Mouse (Mus musculus): ENCODE data around the gene Olfr50. TPM values are rescaled to one million over a fixed set of nuclear protein-coding genes. Genes with fewer than 3 reads are reported as not detected.

Olfr50 gene
- total RNA-seq (2015) (not detected in 2 replicates), total RNA-seq (2017) (not detected in 2 replicates)

DNA sequence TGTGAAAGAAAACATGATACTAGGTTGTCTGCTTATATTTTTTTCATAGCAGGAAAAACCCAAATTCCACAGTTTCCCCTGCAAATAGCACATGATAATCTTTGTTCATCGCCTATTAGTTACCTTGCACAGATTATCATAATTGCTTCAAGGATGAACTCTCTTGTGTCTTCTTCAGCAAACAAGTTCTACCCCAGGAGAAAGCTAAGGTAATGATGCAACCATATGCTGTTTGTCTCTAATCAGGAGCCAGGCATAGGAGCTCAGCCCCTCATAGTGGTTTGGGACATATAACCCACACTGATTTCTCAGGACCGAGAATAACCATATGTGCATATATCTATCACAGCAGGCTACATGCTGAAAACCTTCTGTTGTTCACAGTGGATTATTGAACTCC lies at the start of gene Olfr50:
Olfr50 (plus strand) TSS at position 301 of the 400 bp plus-strand sequence.
- ATAC-seq (ENCODE audit: poor library complexity, severe bottlenecking), result no peak

GRCm38 (mm10) chr2:36783976-36784375 lies 6.4 kb upstream of the Olfr50 start, which contains the start of gene Olfr348:
TSS of gene Olfr348 (plus strand) at chr2:36784276.
- no peak for ATAC-seq (ENCODE audit: poor library complexity, severe bottlenecking)

- no peak for ATAC-seq (ENCODE audit: poor library complexity, severe bottlenecking)
Measured at GRCm38 (mm10) chr2:36816932-36817331, 26.6 kb downstream of the Olfr50 start, which contains the start of gene Olfr3. TSS of gene Olfr3 (minus strand) at chr2:36817032.

- no peak for ATAC-seq (ENCODE audit: poor library complexity, severe bottlenecking)
Measured at GRCm38 (mm10) chr2:36846010-36846409, 55.7 kb downstream of the Olfr50 start, which contains the start of gene Olfr350. TSS of gene Olfr350 (plus strand) at chr2:36846310.

Other genes starting within 250 kb of the Olfr50 start
- gene Olfr344, start 223.9 kb upstream of the Olfr50 start, total RNA-seq (2015), result not detected in 2 replicates
- not detected in 2 replicates for gene Olfr344, start 223.9 kb upstream of the Olfr50 start, total RNA-seq (2017)
- gene Olfr345, start 150.5 kb upstream of the Olfr50 start, total RNA-seq (2015), result not detected in 2 replicates
- not detected in 2 replicates for gene Olfr345, start 150.5 kb upstream of the Olfr50 start, total RNA-seq (2017)
- gene Olfr346, start 104.8 kb upstream of the Olfr50 start, total RNA-seq (2015), result not detected in 2 replicates
- gene Olfr346, start 104.8 kb upstream of the Olfr50 start, total RNA-seq (2017), result not detected in 2 replicates
- not detected in 2 replicates for gene Olfr347, start 58.6 kb upstream of the Olfr50 start, total RNA-seq (2015)
- gene Olfr347, start 58.6 kb upstream of the Olfr50 start, total RNA-seq (2017), result not detected in 2 replicates
- gene Olfr348, start 6.3 kb upstream of the Olfr50 start, total RNA-seq (2015), result not detected in 2 replicates
- gene Olfr348, start 6.3 kb upstream of the Olfr50 start, total RNA-seq (2017), result not detected in 2 replicates
- gene Olfr3, start 26.5 kb downstream of the Olfr50 start, total RNA-seq (2015), result not detected in 2 replicates
- not detected in 2 replicates for gene Olfr3, start 26.5 kb downstream of the Olfr50 start, total RNA-seq (2017)
- gene Olfr350, start 55.8 kb downstream of the Olfr50 start, total RNA-seq (2015), result not detected in 2 replicates
- not detected in 2 replicates for gene Olfr350, start 55.8 kb downstream of the Olfr50 start, total RNA-seq (2017)
- gene Olfr351, start 72.1 kb downstream of the Olfr50 start, total RNA-seq (2015), result not detected in 2 replicates
- gene Olfr351, start 72.1 kb downstream of the Olfr50 start, total RNA-seq (2017), result not detected in 2 replicates
- not detected in 2 replicates for gene Olfr352, start 77.9 kb downstream of the Olfr50 start, total RNA-seq (2015)
- gene Olfr352, start 77.9 kb downstream of the Olfr50 start, total RNA-seq (2017), result not detected in 2 replicates
- not detected in 2 replicates for gene Olfr353, start 102.4 kb downstream of the Olfr50 start, total RNA-seq (2015)
- gene Olfr353, start 102.4 kb downstream of the Olfr50 start, total RNA-seq (2017), result not detected in 2 replicates
- not detected in 2 replicates for gene Olfr354, start 115.1 kb downstream of the Olfr50 start, total RNA-seq (2015)
- not detected in 2 replicates for gene Olfr354, start 115.1 kb downstream of the Olfr50 start, total RNA-seq (2017)
- gene Olfr355, start 138.4 kb downstream of the Olfr50 start, total RNA-seq (2015), result not detected in 2 replicates
- gene Olfr355, start 138.4 kb downstream of the Olfr50 start, total RNA-seq (2017), result not detected in 2 replicates
- not detected in 2 replicates for gene Olfr356, start 146.6 kb downstream of the Olfr50 start, total RNA-seq (2015)
- gene Olfr356, start 146.6 kb downstream of the Olfr50 start, total RNA-seq (2017), result not detected in 2 replicates
- not detected in 2 replicates for gene Olfr357, start 203.3 kb downstream of the Olfr50 start, total RNA-seq (2015)
- not detected in 2 replicates for gene Olfr357, start 203.3 kb downstream of the Olfr50 start, total RNA-seq (2017)
- not detected in 2 replicates for gene Olfr358, start 218.8 kb downstream of the Olfr50 start, total RNA-seq (2015)
- not detected in 2 replicates for gene Olfr358, start 218.8 kb downstream of the Olfr50 start, total RNA-seq (2017)

Measured in megakaryocyte, adult 5-6 weeks (primary cell).